Mouse (Mus musculus) adrenal gland, postnatal 25 days (tissue): ENCODE results near the gene Serpina5. TPM values are rescaled to one million over a fixed set of nuclear protein-coding genes. Genes with fewer than 3 reads are reported as not detected.
"Not testable (repeated sequence)": the region's sequence is repeated elsewhere in the genome, so short reads cannot be mapped to it uniquely, and the experiment has no call there.

ENCODE experiments used
- DNase-seq: peaks from one replicate; pipeline ENCODE4 v3.0.0; 2021; ENCODE audit warnings: mixed read lengths
- long read RNA-seq: library from polyadenylated mRNA; stranded (forward); transcript quantifications from one replicate; pipeline ENCODE4 v2.0.0, GENCODE M21; 2021
- total RNA-seq: library from RNA; stranded (reverse); gene quantifications from 2 replicates; pipeline ENCODE4 v1.2.3, GENCODE M21; 2021

Gene Serpina5
- not detected in 2 replicates for total RNA-seq
- long read RNA-seq, partial matches to known transcripts: 1 of 2 reads
- long read RNA-seq, other reads (novel, unspliced or antisense): 0 of 2 reads

DNA sequence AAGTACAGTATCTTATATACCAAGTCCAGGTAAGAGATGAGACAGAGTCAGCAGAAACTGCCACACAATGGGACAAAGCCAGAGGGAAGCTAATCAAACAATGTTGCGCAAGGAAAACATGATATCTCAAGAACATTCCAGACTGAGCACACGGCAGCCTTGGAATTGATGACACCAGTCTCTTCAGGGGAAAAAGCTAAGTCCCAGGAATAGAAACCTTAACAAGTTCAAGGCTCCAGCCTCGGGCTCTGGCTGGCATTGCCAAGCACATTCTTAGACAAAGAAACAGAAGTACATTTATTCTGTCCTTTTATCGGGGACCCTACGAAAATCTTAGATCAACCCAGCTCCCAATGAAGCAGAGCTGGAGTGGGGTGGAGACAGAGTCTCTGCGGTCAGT is at the start of gene Serpina5:
Gene Serpina5, plus strand, starts transcription at position 346 of the 400 bp plus-strand sequence.
- no peak for DNase-seq

- no peak for DNase-seq
Measured at GRCm38 (mm10) chr12:104053995-104054394, 46.9 kb upstream of the Serpina5 start.

DNA sequence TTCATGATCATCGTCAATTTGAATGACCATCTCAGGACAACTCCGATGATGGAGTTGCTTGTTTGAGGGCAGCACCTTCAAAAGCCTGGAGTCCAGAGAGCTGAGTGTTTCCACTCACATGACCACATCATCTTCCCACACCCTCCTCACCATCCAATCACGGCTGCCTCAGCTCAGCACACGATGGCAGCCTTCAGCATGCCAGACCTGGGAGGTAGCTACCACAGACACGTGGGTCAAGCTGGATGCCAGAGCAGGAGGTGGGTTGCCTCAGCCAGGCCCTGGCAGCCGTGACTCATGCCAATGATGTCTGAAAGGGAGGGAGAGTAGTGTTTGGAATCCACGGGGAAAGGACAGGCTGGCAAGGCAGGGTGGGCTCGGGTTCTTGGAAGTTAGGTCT is 45.2 kb upstream of the Serpina5 start:
- DNase-seq: no peak

- DNase-seq: no peak
Measured at GRCm38 (mm10) chr12:104057050-104057449, 43.9 kb upstream of the Serpina5 start.

DNA sequence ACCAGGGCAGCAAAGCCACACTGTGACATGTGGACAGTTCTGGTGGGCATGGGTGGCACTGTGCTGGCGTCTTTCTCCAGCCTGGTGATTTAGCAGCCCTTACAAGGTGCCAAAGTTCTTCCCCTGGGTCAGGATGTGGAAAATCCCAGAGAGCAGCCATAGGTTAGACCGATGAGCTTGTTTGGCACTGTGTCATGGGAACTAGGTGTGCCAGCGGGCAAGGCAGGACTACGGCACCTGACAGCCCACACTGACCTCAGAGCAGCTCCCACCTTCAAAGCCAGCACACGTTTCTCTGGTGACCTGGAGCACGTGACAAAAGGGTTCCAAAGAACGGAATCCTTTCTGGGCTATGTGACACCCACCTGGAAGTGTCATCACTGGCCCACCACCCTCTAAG is 43.4 kb upstream of the Serpina5 start:
- DNase-seq: no peak

DNA sequence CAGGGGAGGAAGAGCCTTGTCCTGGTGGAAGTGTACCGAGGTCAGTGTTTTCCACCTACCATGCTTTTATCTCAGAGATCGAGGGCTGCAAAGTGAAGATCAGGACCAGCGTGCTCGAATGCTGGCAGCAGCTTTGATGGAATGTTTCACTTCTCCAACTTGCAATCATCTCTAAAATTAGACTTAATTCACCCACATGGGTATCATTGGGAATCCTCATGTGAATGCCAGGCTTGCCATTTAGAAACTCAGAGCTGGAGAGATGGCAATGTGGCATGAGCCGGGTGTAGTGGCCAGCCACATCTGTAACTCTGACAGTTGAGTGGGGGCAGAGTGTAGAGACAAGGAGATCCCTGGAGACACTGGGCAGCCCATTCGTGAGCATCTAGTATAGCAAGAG is 40.8 kb upstream of the Serpina5 start:
- DNase-seq: no peak

GRCm38 (mm10) chr12:104061862-104062261 is 39.1 kb upstream of the Serpina5 start:
- no peak for DNase-seq

- no peak for DNase-seq
Measured at GRCm38 (mm10) chr12:104064532-104064931, 36.4 kb upstream of the Serpina5 start.

GRCm38 (mm10) chr12:104064996-104065395 is 35.9 kb upstream of the Serpina5 start:
- DNase-seq: no peak

DNA sequence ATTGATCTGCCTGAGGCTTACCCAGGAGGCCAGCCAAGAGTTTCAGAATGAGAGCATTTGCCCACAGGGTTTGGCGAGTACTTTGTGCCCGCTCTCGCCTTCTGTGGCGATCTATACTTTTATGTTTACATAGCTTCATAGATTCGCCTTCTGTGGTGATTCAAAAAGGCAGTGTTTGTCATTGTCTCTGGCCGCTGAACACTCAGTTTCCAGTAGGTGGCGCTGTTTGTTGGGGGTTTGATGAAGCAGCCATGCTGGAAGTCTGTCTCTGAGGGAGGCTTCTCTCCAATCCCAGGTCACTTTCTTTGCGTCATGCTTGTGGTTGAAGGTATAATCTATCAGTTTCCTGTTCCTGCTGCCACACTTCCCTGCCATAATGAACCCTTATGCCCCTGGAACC is 34.7 kb upstream of the Serpina5 start:
- DNase-seq: peak; percentile 64

- DNase-seq: peak; percentile 32
Measured at GRCm38 (mm10) chr12:104067549-104067948, 33.4 kb upstream of the Serpina5 start.

GRCm38 (mm10) chr12:104069620-104070019 is 31.3 kb upstream of the Serpina5 start:
- peak; percentile 82 for DNase-seq

GRCm38 (mm10) chr12:104071708-104072107 is 29.2 kb upstream of the Serpina5 start:
- DNase-seq: no peak

DNA sequence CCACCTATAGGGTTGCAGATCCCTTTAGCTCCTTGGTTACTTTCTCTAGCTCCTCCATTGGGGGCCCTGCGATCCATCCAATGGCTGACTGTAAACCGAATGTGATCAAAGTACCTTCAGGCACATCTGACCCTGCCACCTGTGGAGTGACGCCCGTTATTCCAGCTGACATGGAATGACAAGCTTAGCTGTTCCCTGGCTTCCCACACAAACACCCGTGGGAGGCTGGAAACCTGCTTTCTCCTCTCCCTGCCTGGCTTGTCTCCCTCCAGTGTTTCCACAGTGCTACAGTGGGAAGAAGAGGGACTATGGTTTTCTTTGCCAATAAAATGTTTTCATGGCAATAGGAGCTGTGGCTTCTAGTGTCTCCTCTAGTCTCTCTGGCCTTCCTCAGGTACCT is 28.6 kb upstream of the Serpina5 start:
- DNase-seq: no peak

- no peak for DNase-seq
Measured at GRCm38 (mm10) chr12:104090119-104090518, 10.8 kb upstream of the Serpina5 start.

- no peak for DNase-seq
Measured at GRCm38 (mm10) chr12:104091303-104091702, 9.6 kb upstream of the Serpina5 start.

DNA sequence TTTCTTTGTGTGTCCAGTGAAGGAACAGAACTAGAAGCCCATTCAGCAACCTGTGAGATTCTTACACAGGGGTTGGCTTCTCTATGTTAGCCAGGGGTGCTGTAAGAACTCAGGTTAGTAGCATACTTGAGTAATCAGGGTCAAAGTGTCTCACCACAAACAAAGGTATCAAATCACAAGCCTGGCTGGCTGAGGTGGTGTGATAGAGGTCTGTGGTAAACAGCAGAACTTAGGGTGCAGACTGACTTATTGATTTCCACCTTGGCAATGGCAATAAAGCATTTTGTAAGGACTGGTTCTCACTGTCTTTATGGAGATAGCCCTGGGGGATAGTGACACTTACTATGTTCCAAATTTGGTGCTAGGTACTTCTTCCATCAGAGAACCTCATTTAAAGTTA is 4.9 kb downstream of the Serpina5 start:
- DNase-seq: no peak

DNA sequence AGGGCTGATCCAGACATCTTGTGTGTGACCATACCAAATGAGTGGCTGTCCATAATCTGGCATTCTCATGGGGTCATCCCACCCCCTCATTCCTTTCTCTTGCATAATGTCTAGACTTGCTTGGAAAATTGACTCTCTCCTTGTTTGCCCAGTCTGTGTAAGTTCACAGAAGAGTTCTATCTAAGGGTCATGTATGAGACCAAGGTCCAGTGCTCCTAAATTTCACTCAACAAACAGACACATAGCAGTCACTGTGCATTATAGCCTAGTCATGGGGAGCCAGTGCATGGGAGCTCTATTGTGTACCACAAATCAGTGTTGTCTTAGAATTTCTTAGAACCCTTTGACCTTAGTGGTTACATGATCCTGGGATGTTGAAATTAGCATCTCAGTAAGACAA is 6.0 kb downstream of the Serpina5 start:
- DNase-seq: no peak

DNA sequence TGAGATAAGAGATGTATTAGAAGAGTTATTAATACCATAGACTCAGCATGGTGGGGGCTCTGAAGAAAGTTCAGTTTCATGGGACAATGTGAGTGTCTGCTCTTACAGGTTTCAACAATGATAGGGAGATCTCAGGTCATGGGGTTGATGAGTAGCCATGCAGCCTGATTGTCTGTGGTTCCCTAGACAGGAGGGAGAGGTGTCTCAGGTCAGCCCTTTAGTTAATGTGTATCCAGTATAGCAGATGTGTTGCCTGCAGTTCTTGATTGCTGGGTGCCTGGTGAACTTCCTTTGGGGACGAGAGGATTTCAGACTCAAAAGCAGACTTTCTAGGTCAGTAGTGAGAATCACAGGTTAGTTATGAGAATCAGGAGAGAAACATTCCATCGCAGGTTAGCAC is 7.6 kb downstream of the Serpina5 start:
- no peak for DNase-seq

- not testable (repeated sequence) for DNase-seq
Measured at GRCm38 (mm10) chr12:104112333-104112732, 11.4 kb downstream of the Serpina5 start, which contains the start of gene Serpina3a. TSS of gene Serpina3a (plus strand) at chr12:104112724.

DNA sequence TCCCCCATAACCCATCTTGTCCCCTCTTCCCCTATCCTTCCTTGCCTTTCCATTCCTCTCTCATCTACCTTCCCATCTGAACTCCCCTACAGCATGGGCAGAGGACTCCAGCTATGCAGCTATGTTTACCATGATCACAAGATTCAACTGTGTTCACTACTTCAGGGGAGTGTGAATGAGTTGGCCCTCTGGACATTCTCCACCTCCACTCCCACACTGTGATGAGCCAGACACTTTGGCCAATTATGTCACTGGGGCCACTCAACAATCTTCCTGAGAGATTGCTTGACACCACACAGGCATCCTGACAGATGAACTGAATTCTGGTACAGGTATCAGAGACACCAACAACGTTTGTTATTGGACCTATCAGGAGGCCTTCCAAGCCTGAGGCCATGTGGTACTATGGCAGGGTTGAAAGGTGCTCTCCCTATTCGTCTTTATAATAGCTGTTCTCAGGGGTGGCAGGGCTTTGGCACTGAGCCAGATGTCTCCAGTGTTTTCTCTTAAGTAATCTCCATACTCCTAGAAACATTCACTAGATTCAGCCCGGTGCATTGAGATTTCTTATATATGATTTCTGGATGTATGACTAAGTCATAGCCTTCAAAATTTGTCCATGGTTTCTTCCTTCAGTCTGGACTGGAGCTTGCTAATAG is 14.1 kb downstream of the Serpina5 start:
- no peak for DNase-seq

DNA sequence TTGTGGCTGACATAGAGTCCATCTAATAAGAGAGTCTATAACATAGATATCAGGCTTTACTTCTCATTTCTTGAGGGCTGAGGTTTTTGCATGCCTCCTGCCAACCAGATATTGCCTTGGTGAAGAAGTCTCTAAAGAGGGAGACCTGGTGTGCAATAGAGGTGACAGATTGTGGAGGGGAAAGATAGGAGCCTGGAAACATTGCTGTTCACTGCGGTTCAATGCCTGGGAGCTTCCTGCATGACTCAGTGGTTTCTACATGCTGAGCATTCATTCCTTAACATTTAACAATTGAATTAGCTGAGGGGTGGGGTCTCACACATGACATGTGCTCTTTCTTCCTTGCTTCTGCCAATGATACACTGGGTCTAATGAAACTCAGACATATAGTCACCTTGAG is 22.2 kb downstream of the Serpina5 start:
- DNase-seq: no peak

- DNase-seq: no peak
Measured at GRCm38 (mm10) chr12:104123996-104124395, 23.1 kb downstream of the Serpina5 start.

- no peak for DNase-seq
Measured at GRCm38 (mm10) chr12:104125021-104125560, 24.2 kb downstream of the Serpina5 start.
